Mouse (Mus musculus) gastrocnemius, adult 18-20 months (tissue): Measurements from ENCODE around the gene Maml2. TPM values are rescaled to one million over a fixed set of nuclear protein-coding genes. Genes with fewer than 3 reads are reported as not detected.

ENCODE experiments used
- DNase-seq: peaks from one replicate; pipeline ENCODE4 v3.0.0; 2021; ENCODE audit warnings: low spot score
- long read RNA-seq, 2 experiments: library from polyadenylated mRNA; stranded (forward); transcript quantifications; one replicate each; pipeline ENCODE4 v2.0.0; 2021
- total RNA-seq, 2 experiments: library from RNA; stranded (reverse); gene quantifications; 2 replicates each; pipeline ENCODE4 v1.2.3; 2021

Maml2 gene
- 1 to 10 TPM; 2.3 to 2.6 TPM for total RNA-seq
- long read RNA-seq, experiment 1 = 0 reads
- long read RNA-seq, experiment 2 = 0 reads

DNA sequence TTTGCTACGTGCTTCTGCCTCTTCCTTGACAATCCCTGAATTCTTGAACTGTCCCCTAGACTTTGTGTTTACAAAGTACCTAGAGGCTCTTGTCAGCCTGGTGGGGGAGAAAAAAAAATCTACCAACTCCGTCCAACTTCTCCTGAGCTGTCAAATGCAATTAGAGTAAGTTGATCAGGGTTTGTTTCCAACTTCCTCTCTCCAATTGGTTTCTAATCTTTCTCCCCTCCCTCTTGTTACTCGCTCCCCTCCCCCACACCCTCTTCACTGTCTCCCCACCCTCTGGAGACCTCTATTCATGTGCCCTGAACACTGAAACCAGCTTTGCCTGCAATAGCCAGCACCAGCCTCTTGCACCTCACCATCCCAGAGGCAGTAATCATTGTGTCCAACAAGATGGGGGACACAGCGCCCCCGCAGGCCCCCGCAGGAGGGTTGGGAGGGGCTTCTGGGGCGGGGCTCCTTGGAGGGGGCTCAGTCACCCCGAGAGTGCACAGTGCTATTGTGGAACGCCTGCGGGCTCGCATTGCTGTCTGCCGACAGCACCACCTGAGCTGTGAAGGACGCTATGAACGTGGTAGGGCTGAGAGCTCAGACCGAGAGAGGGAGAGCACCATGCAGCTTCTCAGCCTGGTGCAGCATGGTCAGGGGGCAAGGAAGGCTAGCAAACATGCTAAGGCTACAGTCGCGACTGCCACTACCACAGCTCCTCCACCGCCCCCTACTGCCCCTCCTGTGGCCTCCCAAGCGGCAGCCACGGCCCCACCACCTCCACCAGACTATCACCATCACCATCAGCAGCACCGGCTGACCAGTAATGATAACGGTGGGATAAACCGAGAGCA lies at the start of gene Maml2:
Maml2 (plus strand) TSS at position 290 of the 845 bp plus-strand sequence.
- peak; percentile 55 for DNase-seq

- no peak for DNase-seq
Observed at GRCm38 (mm10) chr9:13248104-13248503, 49.7 kb upstream of the Maml2 start.

GRCm38 (mm10) chr9:13251251-13251650 lies 46.5 kb upstream of the Maml2 start:
- DNase-seq = no peak

DNA sequence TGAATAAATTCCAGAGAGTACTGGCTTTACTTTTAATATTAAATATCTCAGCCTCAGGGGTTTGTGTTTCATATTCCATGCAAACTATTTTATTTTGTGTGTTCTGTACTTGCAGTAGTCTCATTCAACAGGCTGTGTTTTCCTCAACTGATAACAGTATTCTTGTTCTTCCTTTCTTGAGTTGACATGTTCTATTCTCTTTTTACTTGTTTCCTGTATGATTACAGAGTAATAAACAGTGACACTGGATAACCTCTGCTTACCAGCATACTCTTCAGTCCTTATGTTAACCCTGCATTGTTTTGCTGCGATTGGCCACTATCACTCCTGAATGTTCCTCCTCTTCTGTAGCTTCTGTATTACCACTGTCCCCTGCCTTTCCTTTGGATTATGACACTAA lies 41.0 kb upstream of the Maml2 start:
- no peak for DNase-seq

DNA sequence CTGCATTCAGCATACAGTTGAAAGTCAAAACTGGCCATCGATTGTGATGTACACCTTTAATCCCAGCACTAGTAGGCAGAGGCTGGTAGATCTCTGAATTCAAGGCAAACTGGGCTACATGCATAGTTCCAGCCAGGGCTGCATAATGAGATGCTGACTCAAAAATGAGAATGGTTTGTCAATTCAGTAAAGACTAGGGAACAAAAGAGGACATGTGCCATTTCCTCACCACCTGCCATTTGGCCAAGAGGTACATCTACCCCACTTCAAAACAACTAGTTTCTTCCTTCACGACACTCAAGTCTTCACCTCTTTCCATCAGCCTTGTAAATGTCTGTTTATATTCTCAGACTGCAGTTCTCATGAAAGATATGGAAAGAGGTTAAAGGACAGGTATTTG lies 39.6 kb upstream of the Maml2 start:
- no peak for DNase-seq

DNA sequence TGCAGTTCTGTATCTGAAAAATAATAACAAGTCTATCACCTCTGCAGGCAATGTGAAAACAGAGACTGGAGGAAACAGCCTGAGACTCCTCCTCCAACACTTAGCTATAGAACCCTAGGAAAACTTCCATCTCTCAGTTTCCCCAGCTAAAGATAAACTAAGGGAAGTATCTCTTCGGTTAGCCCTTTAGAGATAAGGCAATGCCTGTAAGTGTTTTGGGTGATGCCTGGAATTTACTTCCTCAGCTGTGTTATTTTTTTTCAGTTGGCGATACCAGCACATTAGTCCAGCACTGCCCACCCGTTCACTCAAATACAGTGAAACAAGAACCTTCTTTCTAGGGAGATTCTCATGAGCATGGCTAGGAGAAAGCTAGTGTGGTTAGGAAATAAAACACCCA lies 36.8 kb upstream of the Maml2 start:
- DNase-seq = no peak

GRCm38 (mm10) chr9:13273219-13273618 lies 24.5 kb upstream of the Maml2 start:
- no peak for DNase-seq

GRCm38 (mm10) chr9:13287482-13287881 lies 10.3 kb upstream of the Maml2 start:
- no peak for DNase-seq

- DNase-seq = peak; percentile 90
Observed at GRCm38 (mm10) chr9:13296274-13297121, 1.3 kb upstream of the Maml2 start.

- no peak for DNase-seq
Observed at GRCm38 (mm10) chr9:13297122-13297667, 562 bp upstream of the Maml2 start.

DNA sequence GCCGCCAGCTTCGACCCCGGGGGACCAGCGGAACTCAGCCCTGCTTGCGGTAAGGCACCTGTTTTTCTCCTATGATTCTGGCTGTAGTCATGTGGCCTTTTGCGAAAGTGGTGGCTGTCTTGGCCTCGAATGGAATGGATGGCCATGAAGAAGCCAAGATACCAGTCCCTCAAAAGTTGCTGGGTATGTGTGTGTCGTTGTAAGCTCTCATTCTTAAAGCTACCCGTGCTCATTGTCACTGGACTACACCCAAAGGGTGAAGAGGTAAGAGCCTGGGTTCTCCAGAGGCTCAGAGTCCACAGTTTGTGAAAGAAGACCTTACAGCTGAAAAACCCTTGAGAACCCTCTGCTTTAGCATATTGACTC lies 739 bp downstream of the Maml2 start:
- DNase-seq = no peak

GRCm38 (mm10) chr9:13299190-13299589 lies 1.4 kb downstream of the Maml2 start:
- no peak for DNase-seq

- DNase-seq = peak; percentile 30
Observed at GRCm38 (mm10) chr9:13300041-13300441, 2.3 kb downstream of the Maml2 start.

DNA sequence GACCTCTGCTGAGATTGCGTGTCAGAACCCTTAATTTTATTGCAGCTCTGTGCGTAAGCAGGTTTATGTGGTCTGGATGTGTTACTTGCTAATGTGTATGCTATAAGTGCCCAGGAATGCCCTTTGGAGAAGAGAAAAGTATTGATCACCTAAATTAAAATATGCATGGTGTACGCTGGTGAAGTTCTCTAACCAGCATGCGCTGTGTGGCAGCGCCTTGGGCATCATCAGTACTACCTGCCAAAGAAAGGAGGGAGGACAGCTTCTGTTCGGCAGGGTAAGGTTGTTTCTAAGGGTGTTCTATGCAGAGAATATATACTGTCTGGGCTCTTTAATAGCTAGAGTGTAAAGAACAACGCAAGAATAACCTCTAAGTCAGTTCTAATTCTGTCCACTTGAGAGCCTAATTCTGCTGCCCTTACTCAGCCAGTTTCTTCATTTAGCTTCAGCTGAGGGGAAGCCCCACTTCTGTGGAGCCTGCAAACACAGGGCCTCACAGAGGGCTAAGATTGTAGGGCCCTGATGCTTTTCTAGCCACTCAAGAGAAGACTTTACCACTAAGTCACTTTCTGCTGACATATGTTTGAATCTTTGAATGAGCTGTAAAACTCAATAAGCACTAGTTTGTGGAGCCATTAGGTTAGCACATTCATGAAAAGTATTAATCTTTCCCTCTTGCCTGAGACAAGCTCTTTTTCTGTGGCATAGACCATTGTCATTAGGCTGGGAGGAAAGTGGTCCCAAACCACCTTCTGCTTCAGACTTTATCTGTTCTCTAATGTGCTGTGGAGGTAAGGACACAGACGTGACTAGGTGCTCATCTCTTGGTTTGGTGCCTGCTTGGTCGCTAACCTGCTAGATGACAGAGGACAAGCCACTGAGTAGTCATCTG lies 3.4 kb downstream of the Maml2 start:
- no peak for DNase-seq

- DNase-seq = no peak
Observed at GRCm38 (mm10) chr9:13302183-13302825, 4.5 kb downstream of the Maml2 start.

GRCm38 (mm10) chr9:13303099-13303771 lies 5.5 kb downstream of the Maml2 start:
- no peak for DNase-seq

- DNase-seq = peak; percentile 46
Observed at GRCm38 (mm10) chr9:13303976-13304375, 6.2 kb downstream of the Maml2 start.

DNA sequence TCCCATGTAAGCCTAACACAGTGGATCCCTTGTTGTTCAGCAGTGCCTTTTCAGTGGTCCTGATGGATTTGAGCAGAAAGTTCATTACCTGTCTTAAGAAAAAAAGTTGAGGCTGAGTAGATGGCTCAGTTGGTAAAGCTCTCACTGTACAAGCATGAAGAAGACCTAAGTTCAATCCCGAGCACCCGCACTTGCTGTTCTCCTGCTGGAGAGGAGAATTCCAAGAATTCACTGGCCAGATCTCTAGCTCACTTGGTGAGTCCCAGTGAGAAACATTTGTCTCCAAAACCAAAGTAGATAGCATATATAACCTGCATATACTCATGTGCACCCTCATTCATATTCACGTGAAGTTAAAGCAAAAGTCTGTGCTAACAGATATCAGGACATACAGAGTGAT lies 8.7 kb downstream of the Maml2 start:
- no peak for DNase-seq

DNA sequence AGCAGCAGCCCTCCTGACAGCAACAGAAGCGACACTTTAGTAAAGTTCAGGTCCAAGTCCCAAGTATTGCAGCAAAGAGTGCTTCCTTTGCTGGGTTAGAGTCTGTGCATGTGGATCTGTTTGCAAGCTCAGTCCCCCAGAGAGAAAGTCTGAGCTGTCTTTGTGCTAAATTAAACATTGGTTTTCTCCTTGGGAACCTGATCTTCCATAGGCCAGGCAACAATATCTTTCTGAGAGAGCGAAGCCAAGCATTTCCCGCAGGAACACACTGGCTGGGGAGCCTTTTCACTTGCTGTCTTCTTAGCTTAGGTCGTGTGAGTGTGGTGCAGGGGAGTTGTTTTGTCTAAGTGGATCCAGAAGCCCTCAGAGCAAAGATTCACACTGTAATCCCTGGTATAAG lies 9.5 kb downstream of the Maml2 start:
- no peak for DNase-seq

GRCm38 (mm10) chr9:13308718-13309117 lies 11.0 kb downstream of the Maml2 start:
- DNase-seq = no peak
